Mouse (Mus musculus) cerebellum, postnatal 36 days (tissue): ENCODE data around the gene Stat3.

Experiments used
- DNase-seq, 2 experiments: peaks; one replicate each; pipeline ENCODE4 v3.0.0; 2021 to 2022; ENCODE audit warnings: mixed read lengths in 2 of 2

Gene Stat3

GRCm38 (mm10) chr11:100939512-100940151, at the start of gene Stat3:
Gene Stat3, minus strand, starts transcription at chr11:100939540.
- DNase-seq: peak; percentile 100

GRCm38 (mm10) chr11:100988674-100989073, 49.3 kb upstream of the Stat3 start:
- DNase-seq: no peak

- DNase-seq: no peak
Observed at GRCm38 (mm10) chr11:100985607-100986006, 46.3 kb upstream of the Stat3 start.

GRCm38 (mm10) chr11:100983778-100984131, 44.4 kb upstream of the Stat3 start:
- no peak for DNase-seq

- peak; percentile 79 to 82 for DNase-seq
Observed at GRCm38 (mm10) chr11:100983125-100983777, 43.9 kb upstream of the Stat3 start.

- no peak for DNase-seq
Observed at GRCm38 (mm10) chr11:100982087-100982486, 42.7 kb upstream of the Stat3 start.

GRCm38 (mm10) chr11:100981236-100981635, 41.9 kb upstream of the Stat3 start:
- no peak for DNase-seq

- no peak for DNase-seq
Observed at GRCm38 (mm10) chr11:100980438-100980837, 41.1 kb upstream of the Stat3 start.

- no peak for DNase-seq
Observed at GRCm38 (mm10) chr11:100979887-100980286, 40.5 kb upstream of the Stat3 start.

- no peak for DNase-seq
Observed at GRCm38 (mm10) chr11:100975241-100975640, 35.9 kb upstream of the Stat3 start.

GRCm38 (mm10) chr11:100974381-100974970, 35.1 kb upstream of the Stat3 start:
- no peak for DNase-seq

GRCm38 (mm10) chr11:100973245-100973644, 33.9 kb upstream of the Stat3 start:
- no peak for DNase-seq

GRCm38 (mm10) chr11:100971455-100971854, 32.1 kb upstream of the Stat3 start:
- no peak for DNase-seq

GRCm38 (mm10) chr11:100970557-100970937, 31.2 kb upstream of the Stat3 start, which contains the start of gene Cavin1:
Gene Cavin1, minus strand, starts transcription at chr11:100970887.
- peak; percentile 52 to 63 for DNase-seq

- DNase-seq: peak in 1 of 2 experiments; percentile 18
Observed at GRCm38 (mm10) chr11:100969744-100970556, 30.6 kb upstream of the Stat3 start.

GRCm38 (mm10) chr11:100969189-100969743, 29.9 kb upstream of the Stat3 start:
- no peak for DNase-seq

GRCm38 (mm10) chr11:100968501-100968900, 29.2 kb upstream of the Stat3 start:
- DNase-seq: no peak

GRCm38 (mm10) chr11:100967881-100968420, 28.6 kb upstream of the Stat3 start:
- no peak for DNase-seq

- no peak for DNase-seq
Observed at GRCm38 (mm10) chr11:100967376-100967775, 28.0 kb upstream of the Stat3 start.

- no peak for DNase-seq
Observed at GRCm38 (mm10) chr11:100965760-100966159, 26.4 kb upstream of the Stat3 start.

GRCm38 (mm10) chr11:100964901-100965542, 25.7 kb upstream of the Stat3 start:
- no peak for DNase-seq

- DNase-seq: no peak
Observed at GRCm38 (mm10) chr11:100964180-100964579, 24.8 kb upstream of the Stat3 start.
